Mouse (Mus musculus) thymus, adult 2 months (tissue): ENCODE data around the gene Tnp2.

Experiments used
- CTCF ChIP-seq: fragments of 200-500 bp; IDR thresholded peaks from 2 replicates; pipeline ENCODE4 v1.5.1; 2012; ENCODE audit warnings: mild to moderate bottlenecking, control low read depth, low read length, moderate library complexity, borderline replicate concordance; ENCODE audit not compliant: control insufficient read depth, poor library complexity, insufficient read depth; ENCODE audit errors: extremely low read depth
- POLR2A ChIP-seq: fragments of 200-500 bp; IDR thresholded peaks from 2 replicates; pipeline ENCODE4 v1.6.1; 2012; ENCODE audit warnings: mild to moderate bottlenecking, low read length, control low read depth, moderate library complexity; ENCODE audit not compliant: control insufficient read depth, poor library complexity, insufficient read depth; ENCODE audit errors: extremely low read depth

DNA sequence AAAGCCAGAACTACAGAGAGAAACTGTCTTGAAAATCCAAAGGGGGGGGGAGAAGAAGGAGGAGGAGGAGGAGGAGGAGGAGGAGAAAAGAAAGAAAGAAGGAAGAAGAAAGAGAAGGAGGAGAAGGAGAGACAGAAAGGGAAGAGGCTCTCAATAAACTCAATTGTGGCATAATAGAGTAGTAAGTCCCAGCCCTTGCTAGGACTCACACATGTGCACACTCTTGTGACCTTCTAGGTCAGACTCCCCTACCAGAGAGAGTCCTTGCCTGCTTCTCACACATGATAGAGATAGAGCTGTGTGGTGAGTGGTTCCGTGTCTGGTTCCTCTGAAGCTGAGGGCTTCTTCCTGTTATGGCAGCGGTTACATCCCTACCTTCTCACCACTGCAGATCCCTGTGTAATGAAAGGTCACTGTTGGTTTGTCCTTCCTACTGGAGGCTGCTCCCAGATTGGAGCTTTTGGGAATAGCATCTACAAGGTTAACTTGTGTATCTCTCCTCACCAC is 24.5 kb upstream of the Tnp2 start, which contains the start of gene Gm11172:
- TF ChIP-seq POLR2A (no peak), CTCF (no peak)
